Mouse (Mus musculus): Measurements from ENCODE around the gene Ace. TPM values are rescaled to one million over a fixed set of nuclear protein-coding genes. Genes with fewer than 3 reads are reported as not detected.

Gene Ace
- 14.6 and 32.5 TPM in 2 replicates for polyA plus RNA-seq (2012; rRNA removed)

- TF ChIP-seq POLR2A (IDR thresholded peaks at IDR 0.05; ENCODE audit: low read depth, low read length) (no peak), CTCF (IDR thresholded peaks at IDR 0.05; ENCODE audit: extremely low read depth, insufficient read depth, insufficient read length, insufficient replicate concordance) (no peak)
- Histone ChIP-seq H3K4me1 (ENCODE audit: control insufficient read depth, insufficient read depth, insufficient read length) (peaks cover 6% of the 10 kb centered on the region; the same call in 1 of the 2 replicates), H3K27ac (ENCODE audit: insufficient read depth, low read length) (no peak within 1 kb of the TSS), H3K27me3 (ENCODE audit: control insufficient read depth, insufficient read depth, low read length) (peaks cover 8% of the 10 kb centered on the region; the same call in 1 of the 2 replicates), H3K36me3 (ENCODE audit: control insufficient read depth, insufficient read depth, low read length) (no peaks in the 10 kb centered on the region), H3K4me3 (ENCODE audit: extremely low read depth, insufficient read depth, insufficient read length) (peak within 1 kb of the TSS; percentile 46; the same call in 1 of the 2 replicates)
- no peak for DNase-seq (ENCODE audit: low read depth in 1 of 2, low spot score in 2 of 2)
- 4% methylated on average over 70 of the region's 76 CpGs for WGBS
These were observed at the start of gene Ace for GRCm38 (mm10) chr11:105967741-105968574. Gene Ace, plus strand, starts transcription at chr11:105967945.

GRCm38 (mm10) chr11:105920098-105920785 is 47.5 kb upstream of the Ace start:
- H3K27me3 ChIP-seq (ENCODE audit: control insufficient read depth, insufficient read depth, low read length) = no peaks in the 10 kb centered on the region
- H3K36me3 ChIP-seq (ENCODE audit: control insufficient read depth, insufficient read depth, low read length) = no peaks in the 10 kb centered on the region
- no peaks in the 10 kb centered on the region for H3K4me1 ChIP-seq (ENCODE audit: control insufficient read depth, insufficient read depth, insufficient read length)
- TF ChIP-seq POLR2A (IDR thresholded peaks at IDR 0.05; ENCODE audit: low read depth, low read length) (no peak), CTCF (IDR thresholded peaks at IDR 0.05; ENCODE audit: extremely low read depth, insufficient read depth, insufficient read length, insufficient replicate concordance) (no peak)
- no peak overlapping the region for H3K27ac ChIP-seq (ENCODE audit: insufficient read depth, low read length)
- no peak overlapping the region for H3K4me3 ChIP-seq (ENCODE audit: extremely low read depth, insufficient read depth, insufficient read length)
- no peak for DNase-seq (ENCODE audit: low read depth in 1 of 2, low spot score in 2 of 2)
- 74% methylated on average over 3 of the region's 3 CpGs for WGBS

GRCm38 (mm10) chr11:105920836-105921235 is 46.9 kb upstream of the Ace start:
- no peak for TF ChIP-seq CTCF (IDR thresholded peaks at IDR 0.05; ENCODE audit: extremely low read depth, insufficient read depth, insufficient read length, insufficient replicate concordance)
- TF ChIP-seq POLR2A (IDR thresholded peaks at IDR 0.05; ENCODE audit: low read depth, low read length) = no peak
- Histone ChIP-seq H3K27me3 (ENCODE audit: control insufficient read depth, insufficient read depth, low read length) (no peaks in the 10 kb centered on the region), H3K36me3 (ENCODE audit: control insufficient read depth, insufficient read depth, low read length) (no peaks in the 10 kb centered on the region), H3K4me3 (ENCODE audit: extremely low read depth, insufficient read depth, insufficient read length) (no peak overlapping the region), H3K27ac (ENCODE audit: insufficient read depth, low read length) (no peak overlapping the region), H3K4me1 (ENCODE audit: control insufficient read depth, insufficient read depth, insufficient read length) (no peaks in the 10 kb centered on the region)
- no peak for DNase-seq (ENCODE audit: low read depth in 1 of 2, low spot score in 2 of 2)
- WGBS = 98% methylated on average over 2 of the region's 2 CpGs

- TF ChIP-seq POLR2A (IDR thresholded peaks at IDR 0.05; ENCODE audit: low read depth, low read length) (no peak), CTCF (IDR thresholded peaks at IDR 0.05; ENCODE audit: extremely low read depth, insufficient read depth, insufficient read length, insufficient replicate concordance) (no peak)
- H3K4me3 ChIP-seq (ENCODE audit: extremely low read depth, insufficient read depth, insufficient read length) = no peak overlapping the region
- no peak overlapping the region for H3K27ac ChIP-seq (ENCODE audit: insufficient read depth, low read length)
- no peaks in the 10 kb centered on the region for H3K4me1 ChIP-seq (ENCODE audit: control insufficient read depth, insufficient read depth, insufficient read length)
- WGBS = 85% methylated on average over 5 of the region's 5 CpGs
- H3K36me3 ChIP-seq (ENCODE audit: control insufficient read depth, insufficient read depth, low read length) = no peaks in the 10 kb centered on the region
- DNase-seq (ENCODE audit: low read depth in 1 of 2, low spot score in 2 of 2) = no peak
- no peaks in the 10 kb centered on the region for H3K27me3 ChIP-seq (ENCODE audit: control insufficient read depth, insufficient read depth, low read length)
These were observed 46.5 kb upstream of the Ace start for GRCm38 (mm10) chr11:105921275-105921674.

GRCm38 (mm10) chr11:105922769-105923663 is 44.7 kb upstream of the Ace start:
- DNase-seq (ENCODE audit: low read depth in 1 of 2, low spot score in 2 of 2) = no peak
- H3K4me3 ChIP-seq (ENCODE audit: extremely low read depth, insufficient read depth, insufficient read length) = no peak overlapping the region
- no peaks in the 10 kb centered on the region for H3K36me3 ChIP-seq (ENCODE audit: control insufficient read depth, insufficient read depth, low read length)
- WGBS = 88% methylated on average over 20 of the region's 20 CpGs
- H3K27me3 ChIP-seq (ENCODE audit: control insufficient read depth, insufficient read depth, low read length) = no peaks in the 10 kb centered on the region
- TF ChIP-seq CTCF (IDR thresholded peaks at IDR 0.05; ENCODE audit: extremely low read depth, insufficient read depth, insufficient read length, insufficient replicate concordance) = no peak
- TF ChIP-seq POLR2A (IDR thresholded peaks at IDR 0.05; ENCODE audit: low read depth, low read length) = no peak
- no peaks in the 10 kb centered on the region for H3K4me1 ChIP-seq (ENCODE audit: control insufficient read depth, insufficient read depth, insufficient read length)
- H3K27ac ChIP-seq (ENCODE audit: insufficient read depth, low read length) = no peak overlapping the region

Measured in spleen, adult 2 months (tissue).